Mouse (Mus musculus) adrenal gland, adult 2 months (tissue): Measurements from ENCODE around the gene Hhatl. TPM values are rescaled to one million over a fixed set of nuclear protein-coding genes. Genes with fewer than 3 reads are reported as not detected.

ENCODE experiments used
- DNase-seq: peaks from one replicate; pipeline ENCODE4 v3.0.0; 2021
- polyA plus RNA-seq: library from polyadenylated mRNA; depleted of rRNA; stranded (reverse); fragments of >200 nt; gene quantifications from 2 replicates; pipeline ENCODE4 v1.2.3, GENCODE M21; 2012; rRNA removed
- total RNA-seq, 2 experiments: library from RNA; stranded (reverse); gene quantifications; 2 replicates each; pipeline ENCODE4 v1.2.3; 2021

The Hhatl gene
- total and polyA plus RNA-seq, 3 experiments, result 0.13 TPM; not detected in 2

GRCm38 (mm10) chr9:121759091-121760081 lies 32.9 kb downstream of the Hhatl start, which contains the start of gene Zfp651:
TSS of gene Zfp651 (plus strand) at chr9:121759330.
- peak; percentile 73 for DNase-seq

GRCm38 (mm10) chr9:121757835-121758814 lies 34.2 kb downstream of the Hhatl start:
- no peak for DNase-seq

DNA sequence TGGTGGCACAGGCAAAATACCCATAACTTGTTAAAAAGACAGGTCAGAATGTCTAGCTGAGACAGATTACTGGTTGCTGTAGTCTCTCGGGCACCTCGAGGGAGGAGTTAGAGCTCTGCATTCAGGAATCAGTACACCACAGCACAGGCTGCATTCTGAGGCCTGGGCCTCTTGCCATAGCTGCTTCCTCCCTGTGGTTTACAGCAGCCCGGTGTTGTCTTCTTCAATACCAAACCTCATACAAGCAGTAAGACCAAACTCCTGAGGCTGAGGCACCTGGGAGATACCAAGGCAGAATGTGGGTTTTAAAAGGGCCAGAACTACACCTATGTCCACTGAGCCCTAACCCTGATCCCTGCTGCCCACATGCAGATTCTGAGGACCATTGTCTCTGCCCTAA lies 34.9 kb downstream of the Hhatl start:
- no peak for DNase-seq

DNA sequence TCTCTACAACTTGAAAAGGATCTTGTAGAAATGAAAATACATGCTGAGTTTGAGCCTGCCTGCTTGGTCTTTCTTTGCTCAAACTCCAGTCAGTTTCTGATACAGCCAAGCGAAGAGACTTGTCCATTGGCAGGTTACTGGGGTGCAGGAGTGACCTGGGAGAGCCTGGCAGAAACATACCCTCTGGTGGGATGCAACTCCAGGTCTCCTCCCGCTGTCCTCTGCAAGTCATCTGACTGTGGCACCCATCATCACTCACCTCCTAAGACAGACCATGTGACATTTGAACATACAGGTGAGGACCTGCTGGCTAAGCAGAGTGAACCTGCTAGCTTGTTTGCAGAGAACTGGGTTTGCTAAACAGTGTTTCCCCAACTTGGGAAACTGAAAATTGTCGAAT lies 35.5 kb downstream of the Hhatl start:
- no peak for DNase-seq

DNA sequence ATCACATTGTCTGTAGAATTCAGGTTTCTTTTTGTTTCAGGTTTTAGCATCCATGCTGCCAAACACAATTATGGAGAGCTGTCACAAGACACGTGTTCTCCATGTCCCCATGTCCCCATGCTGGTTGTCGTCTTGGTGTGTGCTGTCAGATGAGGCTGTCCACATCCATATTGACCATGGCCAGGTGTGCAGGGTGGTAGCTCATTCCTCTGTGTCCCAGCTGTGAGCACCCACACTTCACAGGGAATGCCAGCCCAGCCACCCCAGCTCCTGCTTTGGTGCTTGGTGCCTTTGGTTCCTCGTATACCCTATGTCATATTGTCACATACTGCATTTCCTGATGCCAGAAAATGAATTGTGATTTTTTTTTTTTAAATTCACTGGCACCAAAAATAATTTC lies 37.7 kb downstream of the Hhatl start:
- no peak for DNase-seq

DNA sequence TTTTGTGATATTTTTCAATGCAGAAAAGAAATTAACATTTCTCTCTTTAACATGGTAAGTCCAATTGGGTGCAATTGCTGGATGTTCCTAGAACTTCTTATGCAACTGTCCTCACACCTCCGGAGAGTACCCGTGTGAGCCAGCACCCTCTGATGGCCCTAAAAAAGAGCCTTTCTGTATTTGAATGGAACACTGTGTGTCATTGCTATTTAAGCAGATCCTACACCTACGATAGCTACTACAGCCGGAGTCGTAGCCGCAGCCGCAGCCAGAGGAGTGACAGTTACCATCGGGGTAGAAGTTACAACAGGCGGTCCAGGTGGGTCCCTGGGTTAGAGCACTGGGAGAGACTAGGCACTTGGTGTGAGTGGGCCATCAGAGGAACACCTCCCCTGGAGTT lies 39.5 kb downstream of the Hhatl start:
- no peak for DNase-seq

DNA sequence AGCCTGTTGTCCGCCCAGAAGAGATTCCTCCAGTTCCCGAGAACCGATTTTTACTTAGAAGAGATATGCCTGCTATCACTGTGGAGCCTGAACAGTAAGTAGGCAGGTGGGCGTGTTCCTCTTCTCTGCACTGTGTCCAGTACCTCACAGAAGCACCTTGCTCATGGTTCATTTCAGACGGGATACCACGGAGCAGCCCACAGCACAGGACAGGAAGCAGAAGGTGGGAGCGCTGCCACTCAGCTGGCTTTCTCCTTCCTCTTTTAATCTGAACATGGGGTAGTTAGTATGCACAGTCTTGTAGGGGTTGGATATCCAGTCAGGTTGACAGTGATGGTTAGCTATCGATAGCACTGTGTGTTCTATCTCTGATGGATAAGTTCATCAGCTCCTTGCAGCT lies 48.3 kb downstream of the Hhatl start:
- DNase-seq, result no peak

GRCm38 (mm10) chr9:121741168-121741567 lies 51.1 kb downstream of the Hhatl start:
- DNase-seq, result no peak

GRCm38 (mm10) chr9:121740490-121740889 lies 51.8 kb downstream of the Hhatl start:
- no peak for DNase-seq

Other genes with a start within 250 kb of the Hhatl start
- not detected for gene Lyzl4, start 150.4 kb downstream of the Hhatl start, total RNA-seq
- 0.10 and 0.11 TPM in 2 replicates for gene Lyzl4, start 150.4 kb downstream of the Hhatl start, polyA plus RNA-seq
- gene Vipr1, start 149.8 kb downstream of the Hhatl start, total RNA-seq, result 1 to 10 TPM in 1 of 2 experiments, under 1 TPM in 1; 0.81 to 1.3 TPM
- gene Vipr1, start 149.8 kb downstream of the Hhatl start, polyA plus RNA-seq, result 0.51 and 0.61 TPM in 2 replicates
- gene Sec22c, start 87.0 kb downstream of the Hhatl start, total RNA-seq, result 1 to 10 TPM; 5.0 to 5.4 TPM
- gene Sec22c, start 87.0 kb downstream of the Hhatl start, polyA plus RNA-seq, result 10.1 TPM in 2 replicates
- 10 to 100 TPM; 45.8 to 47.7 TPM for gene Ss18l2, start 82.2 kb downstream of the Hhatl start, total RNA-seq
- gene Ss18l2, start 82.2 kb downstream of the Hhatl start, polyA plus RNA-seq, result 18.6 and 20.3 TPM in 2 replicates
- gene Nktr, start 73.3 kb downstream of the Hhatl start, total RNA-seq, result 10 to 100 TPM; 54.2 to 83.7 TPM
- 24.9 and 25.0 TPM in 2 replicates for gene Nktr, start 73.3 kb downstream of the Hhatl start, polyA plus RNA-seq
- 10 to 100 TPM; 26.6 to 49.7 TPM for gene Zfp651, start 33.2 kb downstream of the Hhatl start, total RNA-seq
- gene Zfp651, start 33.2 kb downstream of the Hhatl start, polyA plus RNA-seq, result 36.6 and 51.5 TPM in 2 replicates
- not detected for gene Klhl40, start 14.9 kb downstream of the Hhatl start, total RNA-seq
- gene Klhl40, start 14.9 kb downstream of the Hhatl start, polyA plus RNA-seq, result not detected in 2 replicates
- gene Ccdc13, start 47.0 kb upstream of the Hhatl start, total RNA-seq, result 1 to 10 TPM in 1 of 2 experiments, under 1 TPM in 1; 0.63 to 1.0 TPM
- 0.26 and 1.2 TPM in 2 replicates for gene Ccdc13, start 47.0 kb upstream of the Hhatl start, polyA plus RNA-seq
- 100 to 1,000 TPM in 1 of 2 experiments, 10 to 100 TPM in 1; 44.6 to 103 TPM for gene Higd1a, start 65.9 kb upstream of the Hhatl start, total RNA-seq
- 15.4 and 20.8 TPM in 2 replicates for gene Higd1a, start 65.9 kb upstream of the Hhatl start, polyA plus RNA-seq
- 1 to 10 TPM; 1.2 to 1.4 TPM for gene Ackr2, start 105.8 kb upstream of the Hhatl start, total RNA-seq
- 0.77 and 0.92 TPM in 2 replicates for gene Ackr2, start 105.8 kb upstream of the Hhatl start, polyA plus RNA-seq
- gene Cyp8b1, start 123.8 kb upstream of the Hhatl start, total RNA-seq, result under 1 TPM; 0.48 to 0.84 TPM
- 0.32 and 1.00 TPM in 2 replicates for gene Cyp8b1, start 123.8 kb upstream of the Hhatl start, polyA plus RNA-seq
- gene Fam198a, start 158.5 kb upstream of the Hhatl start, total RNA-seq, result 1 to 10 TPM in 1 of 2 experiments, under 1 TPM in 1; 0.78 to 1.6 TPM
- gene Fam198a, start 158.5 kb upstream of the Hhatl start, polyA plus RNA-seq, result 0.87 and 1.5 TPM in 2 replicates
- gene Pomgnt2, start 204.6 kb upstream of the Hhatl start, total RNA-seq, result 10 to 100 TPM; 14.7 to 24.7 TPM
- gene Pomgnt2, start 204.6 kb upstream of the Hhatl start, polyA plus RNA-seq, result 35.5 and 36.4 TPM in 2 replicates